Mouse (Mus musculus): ENCODE data around the gene Krt8.

The Krt8 gene

DNA sequence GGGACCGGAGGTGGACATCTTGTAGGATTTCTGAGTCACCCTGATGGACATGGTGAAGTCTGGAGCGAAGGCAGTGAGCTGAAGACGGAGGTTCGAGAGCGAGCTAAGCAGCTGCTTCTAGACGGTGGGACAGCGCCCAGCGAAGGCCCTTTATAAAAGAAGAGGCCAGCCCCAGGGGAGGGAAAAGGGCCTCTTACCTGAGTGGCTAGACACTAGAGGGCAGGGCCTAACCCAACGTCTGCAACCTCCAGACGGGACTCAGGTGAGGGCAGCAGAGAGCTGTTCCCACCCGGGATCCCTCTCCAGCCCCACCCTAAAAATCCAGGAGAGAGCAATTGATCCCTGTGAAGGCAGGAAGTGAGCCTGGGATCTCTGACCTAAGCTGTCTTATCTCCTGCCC is at the start of gene Krt8:
Gene Krt8, minus strand, starts transcription at position 294 of the 400 bp plus-strand sequence.
- DNase-seq: no peak

DNA sequence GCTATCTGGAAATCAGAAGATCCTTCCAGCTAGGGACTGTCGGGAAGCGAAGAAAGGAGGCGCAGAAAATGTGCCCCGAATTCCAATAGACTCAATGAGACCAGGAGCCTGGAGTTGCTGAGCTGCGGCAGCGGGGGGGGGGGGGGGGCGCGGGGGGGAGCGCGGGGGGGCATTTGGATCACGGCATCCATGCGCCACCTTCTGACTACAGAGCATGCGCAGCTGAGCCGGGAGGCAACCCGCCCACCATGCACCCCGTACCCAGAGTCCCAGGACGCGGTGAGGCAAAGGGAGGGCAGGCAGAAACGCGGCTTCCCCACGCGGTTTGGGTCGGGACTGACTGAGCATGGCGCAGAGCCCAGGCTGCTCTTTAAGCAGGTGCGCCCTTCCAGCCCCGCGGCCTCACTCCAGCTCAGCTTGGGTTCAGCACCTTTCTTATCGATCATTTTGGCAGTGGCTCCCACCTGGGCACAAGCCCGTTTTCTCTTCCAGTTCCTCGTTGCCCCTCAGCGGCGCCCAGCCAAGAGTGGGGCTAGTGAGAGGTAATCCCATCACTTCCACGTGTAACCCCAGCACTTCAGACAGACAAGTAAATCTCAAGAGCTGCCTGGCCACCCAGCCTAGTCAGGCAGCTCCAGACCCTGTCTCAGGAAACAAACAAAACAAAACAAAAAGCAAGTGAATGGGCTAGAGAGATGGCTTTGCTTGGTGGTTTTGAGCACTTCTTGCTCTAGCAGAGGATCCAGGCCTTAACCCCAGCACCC is 47.8 kb upstream of the Krt8 start:
- DNase-seq: peak; percentile 72

DNA sequence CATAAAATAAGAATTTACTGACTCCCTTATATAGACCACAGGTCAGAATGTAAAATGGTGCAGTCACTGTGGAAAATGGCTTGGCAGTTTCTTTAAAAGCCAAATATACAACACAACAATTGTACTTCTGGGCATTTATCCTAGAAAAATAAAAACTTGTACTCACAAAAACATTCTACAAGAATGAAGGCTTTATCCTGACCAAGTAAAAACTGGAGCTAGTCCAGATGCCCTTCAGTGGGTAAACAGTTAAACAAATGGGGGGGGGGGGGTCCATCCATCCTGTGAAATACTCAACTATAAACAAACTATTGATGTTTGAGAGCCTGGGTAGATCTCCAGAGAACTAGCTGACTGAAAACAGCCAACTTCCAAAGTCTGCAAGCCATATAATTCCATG is 45.6 kb upstream of the Krt8 start:
- no peak for DNase-seq

DNA sequence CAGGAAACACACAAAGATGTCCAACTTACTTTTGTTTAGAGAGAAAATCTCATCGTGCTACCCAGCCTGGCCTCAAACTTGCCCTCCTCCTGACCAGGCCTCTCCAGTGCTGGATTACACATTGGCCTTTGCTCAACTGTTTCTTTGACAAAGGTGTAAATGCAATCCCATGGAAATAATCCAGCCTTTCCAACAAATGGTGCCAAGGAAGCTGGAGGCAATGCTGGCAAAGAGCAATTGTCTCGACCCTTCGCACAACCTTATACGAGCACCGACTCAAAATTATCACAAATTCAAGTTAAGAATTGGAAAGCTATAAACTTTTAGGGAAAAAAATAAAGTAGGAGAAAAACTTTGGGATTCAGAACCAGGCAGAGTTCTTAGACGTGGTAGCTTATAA is 43.7 kb upstream of the Krt8 start:
- no peak for DNase-seq

DNA sequence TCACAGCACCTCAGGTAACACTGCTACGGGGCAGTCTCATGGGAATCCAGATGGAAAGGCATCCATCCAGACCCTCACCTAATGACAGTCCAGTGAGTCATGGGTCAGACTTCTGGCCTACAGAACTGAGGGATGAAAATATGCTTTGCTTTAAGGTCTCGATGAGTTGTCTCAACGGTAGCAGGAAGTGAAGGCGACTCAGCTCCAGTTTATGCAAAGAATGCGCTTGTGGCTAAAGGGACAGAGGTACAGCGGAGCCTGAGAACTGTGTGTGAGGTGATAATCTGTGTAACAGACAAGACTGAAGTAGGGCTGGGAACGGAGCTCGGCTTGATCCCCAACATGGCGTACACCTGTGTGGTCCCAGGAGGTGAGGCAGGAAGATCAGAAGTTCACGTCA is 41.4 kb upstream of the Krt8 start:
- no peak for DNase-seq

DNA sequence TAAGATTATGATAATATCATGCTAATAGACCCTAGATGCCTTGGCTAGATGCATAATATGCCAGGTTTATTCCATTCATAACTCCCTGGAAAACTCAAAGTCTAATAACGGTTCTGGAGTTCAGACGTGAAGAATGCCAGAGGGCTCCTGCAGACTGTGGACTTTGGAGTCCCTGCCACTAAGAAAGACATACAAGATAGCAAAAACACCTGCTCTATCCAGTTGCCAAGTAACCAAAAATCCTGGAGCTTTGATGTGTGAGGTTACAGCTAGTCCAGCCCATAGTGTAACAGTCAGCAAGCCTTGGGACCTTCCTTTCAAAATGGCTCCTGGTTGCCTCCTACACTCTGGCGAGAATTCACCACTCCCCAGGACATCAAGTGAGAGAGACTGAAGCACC is 40.5 kb upstream of the Krt8 start:
- DNase-seq: no peak

DNA sequence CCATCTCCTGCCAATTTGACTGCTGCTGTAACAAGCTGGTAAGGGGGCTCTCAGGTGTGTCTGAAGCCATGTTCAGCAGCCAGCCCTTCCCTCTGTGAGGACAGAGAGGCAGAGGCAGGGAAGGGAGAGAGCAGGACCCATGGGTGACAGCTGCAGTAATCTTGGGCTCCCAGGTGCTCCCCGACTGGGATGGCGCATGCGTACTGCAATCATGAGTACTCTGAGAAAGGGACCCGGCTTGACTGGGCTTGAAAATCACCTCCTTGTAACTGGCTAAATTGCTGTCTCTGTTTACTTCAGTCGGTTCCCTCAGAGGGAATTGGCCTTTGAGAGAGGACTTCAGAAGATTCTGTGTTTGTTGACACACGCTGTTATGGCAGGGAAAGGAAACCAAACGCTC is 37.7 kb upstream of the Krt8 start:
- no peak for DNase-seq

DNA sequence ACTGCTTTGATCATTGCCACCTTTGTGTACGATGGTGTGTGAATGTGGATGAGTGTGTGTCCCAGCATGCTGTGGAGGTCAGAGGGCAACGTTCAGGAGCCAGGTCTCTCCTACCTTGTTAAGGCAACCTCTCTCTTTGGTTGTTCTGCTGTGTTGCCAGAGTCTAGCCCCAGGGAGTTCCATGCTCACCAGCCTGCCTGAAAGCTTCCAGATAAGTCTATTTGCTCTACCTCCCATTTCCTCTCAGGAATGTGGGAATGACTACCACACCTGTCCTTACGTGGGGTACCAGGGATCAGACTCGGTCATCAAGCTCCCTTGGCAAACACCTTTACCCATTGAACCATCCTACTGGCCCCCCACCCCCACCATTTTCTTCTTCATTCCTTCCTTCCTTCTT is 36.0 kb upstream of the Krt8 start:
- DNase-seq: no peak

DNA sequence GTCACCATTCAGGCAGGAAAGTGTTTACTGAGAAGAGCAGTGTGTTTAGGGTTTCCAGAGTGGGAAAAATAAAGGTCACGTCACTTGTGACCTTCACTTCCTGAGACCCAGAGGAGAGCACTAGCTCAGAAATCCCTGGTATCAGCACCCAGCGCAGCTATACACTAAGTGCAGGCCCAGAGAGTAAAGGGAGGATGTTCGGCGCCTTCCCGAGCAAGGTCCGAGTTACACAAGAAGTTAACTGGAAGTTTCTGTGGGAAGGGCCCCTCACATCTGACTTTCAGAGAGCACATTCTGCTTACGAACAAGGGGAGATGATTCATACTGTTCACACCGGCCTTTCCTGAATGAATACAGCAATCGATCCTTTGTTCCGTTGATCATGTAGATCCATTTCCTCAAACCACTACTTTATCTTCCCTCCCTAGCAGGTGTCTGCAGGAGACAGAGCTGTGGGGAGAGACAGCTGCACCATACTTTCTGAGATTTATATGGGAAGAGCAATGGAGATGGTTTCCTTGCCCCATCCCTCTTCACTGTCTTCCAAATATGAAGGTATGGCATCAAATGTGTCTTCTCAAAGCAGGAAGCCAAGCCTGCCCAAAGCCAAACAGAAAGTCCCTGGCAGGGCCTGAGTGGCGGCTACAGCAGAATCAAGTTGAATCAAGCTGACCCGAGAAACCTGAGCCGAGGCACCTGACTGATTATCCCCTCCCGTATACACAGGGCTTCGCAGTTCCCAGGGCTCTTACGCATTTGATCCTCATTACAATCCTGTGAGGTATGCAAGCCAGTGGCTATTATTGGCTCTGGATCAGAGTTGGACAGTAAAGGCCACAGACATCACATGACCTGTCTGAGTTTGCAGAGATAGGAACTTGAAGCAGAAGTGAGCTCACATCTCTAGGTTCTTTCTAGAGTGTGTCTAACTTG is 30.1 kb upstream of the Krt8 start:
- DNase-seq: no peak

DNA sequence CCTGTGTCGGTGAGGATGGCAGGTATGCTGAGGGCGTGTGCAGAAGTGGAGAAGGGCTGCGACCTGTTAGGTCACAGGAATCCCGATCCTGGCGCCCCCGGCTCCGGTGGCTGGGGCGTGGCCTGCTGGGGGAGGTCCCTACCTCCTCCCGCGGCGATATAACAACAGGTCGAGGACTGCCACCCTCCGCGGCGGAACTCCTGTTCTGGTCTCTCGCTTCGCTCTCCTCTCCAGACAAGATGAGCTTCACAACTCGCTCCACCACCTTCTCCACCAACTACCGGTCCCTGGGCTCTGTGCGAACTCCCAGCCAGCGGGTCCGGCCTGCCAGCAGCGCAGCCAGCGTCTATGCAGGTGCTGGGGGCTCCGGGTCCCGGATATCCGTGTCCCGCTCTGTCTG is 23.8 kb upstream of the Krt8 start, which contains the start of gene Krt18:
Gene Krt18, plus strand, starts transcription at position 141 of the 400 bp plus-strand sequence.
- DNase-seq: no peak

DNA sequence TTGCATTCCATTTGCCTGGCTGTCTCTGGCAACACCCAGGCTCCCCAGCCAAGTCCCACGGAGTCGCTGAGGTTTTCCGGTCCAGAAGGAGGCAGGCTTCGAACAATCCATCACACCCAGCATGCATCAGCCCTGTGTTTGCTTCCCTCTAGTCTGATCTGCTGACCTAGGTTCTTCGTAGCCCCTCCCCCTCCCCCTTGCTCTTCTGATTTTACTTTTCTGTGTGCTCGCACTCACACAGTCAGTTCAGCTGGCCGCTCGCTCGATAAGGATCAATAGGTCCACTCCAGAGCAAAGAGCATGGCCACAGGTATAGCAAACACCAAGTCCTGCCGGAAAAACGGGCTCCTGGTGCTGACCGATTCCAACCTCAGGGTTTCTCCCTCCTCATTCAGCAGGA is 22.1 kb upstream of the Krt8 start:
- no peak for DNase-seq

DNA sequence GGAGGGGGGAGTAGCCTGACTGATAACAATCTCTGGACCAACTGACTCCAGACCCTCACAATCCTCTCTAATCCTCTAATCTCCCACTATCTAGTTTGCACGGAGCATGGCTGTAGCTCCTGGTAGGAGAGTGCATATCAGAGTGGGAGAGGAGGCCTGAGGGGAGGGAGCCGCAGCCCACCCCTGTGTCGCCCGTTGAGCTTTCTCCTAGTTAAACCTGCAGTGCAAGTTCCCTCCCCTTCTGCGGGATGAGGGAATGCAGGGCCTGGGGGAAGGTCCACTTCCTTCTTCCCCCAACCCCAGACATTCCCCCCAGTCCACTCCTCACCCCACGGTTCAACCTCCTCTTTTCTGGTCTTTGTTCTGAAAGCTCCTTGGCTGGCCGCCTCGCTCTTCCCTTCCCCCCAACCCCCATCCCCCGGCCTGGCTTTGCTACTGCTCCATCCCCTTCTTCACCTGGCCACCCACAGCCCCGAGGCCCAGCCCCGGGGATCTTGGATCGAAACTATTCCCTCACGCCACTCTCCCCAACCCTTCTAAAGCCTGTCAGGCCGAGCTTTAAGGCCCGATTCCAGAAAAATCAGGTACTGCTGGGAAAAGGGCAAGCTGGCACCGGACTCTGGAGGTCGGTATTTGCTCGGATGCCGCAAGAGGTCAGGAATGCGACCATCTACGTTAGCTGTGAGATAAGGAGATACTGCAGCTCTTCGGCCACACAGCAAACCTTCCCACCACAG is 21.0 kb upstream of the Krt8 start:
- DNase-seq: no peak

DNA sequence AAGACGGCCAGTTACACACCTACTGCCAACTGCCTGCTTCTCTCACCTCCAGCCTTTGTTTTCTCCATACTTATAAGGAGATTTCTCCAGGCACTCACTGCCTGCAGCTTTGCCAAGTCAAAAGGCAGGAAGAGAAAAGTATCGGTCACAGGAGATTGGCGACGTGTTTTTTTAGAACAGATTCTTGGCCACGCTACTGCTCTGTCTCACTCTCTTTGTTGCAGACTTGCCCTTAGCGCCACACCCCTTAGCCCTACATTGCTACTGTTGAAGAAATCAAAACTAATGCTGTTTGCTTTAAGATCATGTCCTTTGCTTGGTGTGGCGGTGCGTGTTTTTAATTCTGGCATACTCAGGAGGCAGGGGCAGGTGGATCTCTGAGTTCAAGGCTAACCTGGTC is 19.6 kb upstream of the Krt8 start:
- no peak for DNase-seq

DNA sequence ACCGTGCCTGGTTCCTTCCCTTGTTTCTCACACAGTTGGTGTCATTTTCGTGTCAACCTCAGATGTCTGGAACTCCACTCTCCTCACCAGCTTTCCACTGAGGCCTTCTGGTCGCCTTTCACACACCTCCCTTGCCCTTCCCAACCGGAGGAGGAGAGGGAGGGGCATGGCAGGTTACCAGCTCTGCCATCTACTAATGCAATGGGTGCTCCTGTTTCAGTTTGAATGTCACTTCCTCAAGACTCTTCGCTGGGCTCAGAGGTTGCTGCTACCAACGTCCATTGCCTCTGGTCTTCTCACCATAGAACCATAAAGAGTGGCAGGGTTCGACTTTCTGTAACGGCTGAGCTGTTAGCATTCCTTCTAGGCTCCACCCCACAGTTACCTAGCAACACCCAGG is 18.2 kb upstream of the Krt8 start:
- no peak for DNase-seq

DNA sequence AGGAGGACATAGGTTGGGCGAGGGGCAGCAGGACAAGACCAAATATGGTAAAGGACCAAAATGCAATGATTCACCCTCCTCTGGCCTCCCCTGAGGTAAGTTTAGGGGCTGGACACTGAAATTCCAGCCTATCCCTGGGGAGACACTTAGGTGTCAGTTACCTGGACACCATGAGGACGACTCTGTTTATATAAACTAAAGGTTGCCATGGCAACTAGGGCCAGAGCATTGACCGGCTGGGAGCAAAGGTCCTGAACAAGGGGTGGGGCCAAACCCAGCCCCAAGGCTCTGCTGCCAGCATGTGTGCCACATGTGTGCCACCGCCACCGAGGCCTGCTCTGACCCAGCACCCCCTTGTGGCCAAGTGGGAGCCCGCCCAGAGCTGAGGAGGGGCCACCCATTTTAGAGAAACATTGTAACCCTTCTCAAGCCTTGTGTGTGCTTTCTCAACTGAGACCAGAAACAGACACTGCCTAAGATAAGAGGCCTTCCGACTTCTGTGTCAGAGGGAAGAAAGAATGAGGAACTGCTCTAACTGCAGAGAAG is 13.7 kb upstream of the Krt8 start:
- no peak for DNase-seq

DNA sequence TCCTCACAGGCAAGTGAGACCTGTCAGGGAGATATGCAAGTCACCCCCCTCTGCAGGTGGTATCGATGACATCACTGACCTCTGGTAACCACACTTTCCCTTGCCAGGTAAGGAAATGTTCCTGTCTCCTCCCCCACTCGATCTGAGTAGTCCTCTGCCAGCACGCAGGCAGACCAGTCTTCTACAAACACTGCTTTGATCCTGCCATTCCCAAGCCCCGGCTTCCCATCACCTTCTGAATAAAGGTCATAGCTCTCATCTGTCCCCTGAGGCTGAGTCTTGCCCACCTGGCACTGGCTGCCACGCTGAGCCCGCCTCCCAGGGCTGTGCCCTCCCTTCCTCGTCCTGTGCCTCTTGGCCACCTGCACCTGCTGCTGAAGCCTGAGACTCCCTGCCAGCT is 12.5 kb upstream of the Krt8 start:
- no peak for DNase-seq

DNA sequence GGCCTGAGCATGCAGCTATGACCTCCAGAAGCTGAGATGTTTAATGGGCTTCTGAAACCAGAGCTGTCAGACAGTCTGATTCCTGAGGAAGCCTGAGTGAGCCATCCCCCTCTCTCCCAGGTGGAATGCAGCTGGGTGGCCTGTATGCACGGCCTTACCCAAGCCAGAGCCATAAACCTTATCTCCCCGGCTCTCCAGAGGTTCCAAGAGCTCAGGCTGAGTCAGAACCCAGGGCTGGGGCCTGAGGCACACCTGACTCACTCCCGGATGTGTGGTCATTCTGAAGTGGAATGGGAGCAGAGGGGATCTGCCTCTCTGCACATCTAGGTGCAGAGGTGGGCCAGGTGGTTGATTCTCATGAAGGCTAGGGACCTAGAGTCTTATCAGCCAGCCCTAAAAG is 11.8 kb upstream of the Krt8 start:
- DNase-seq: no peak

DNA sequence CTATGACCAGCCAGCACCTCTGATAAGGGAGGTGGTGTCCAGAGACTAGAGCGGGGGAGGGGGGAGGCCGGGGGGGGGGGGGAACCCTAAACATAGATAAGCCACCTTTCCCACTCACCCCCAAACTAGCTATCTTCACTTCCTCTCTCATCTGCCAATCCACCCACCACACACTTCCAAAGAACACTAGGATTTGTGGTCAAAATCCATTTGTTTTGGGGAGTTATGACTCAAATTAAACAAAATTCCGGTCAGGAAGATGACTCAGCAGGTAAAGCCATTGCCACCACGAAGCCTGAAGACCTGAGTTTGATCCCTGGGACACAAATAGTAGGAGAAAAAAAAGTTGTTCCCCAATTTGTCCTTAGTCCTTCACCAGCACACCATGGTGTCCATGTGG is 10.6 kb upstream of the Krt8 start:
- DNase-seq: no peak

DNA sequence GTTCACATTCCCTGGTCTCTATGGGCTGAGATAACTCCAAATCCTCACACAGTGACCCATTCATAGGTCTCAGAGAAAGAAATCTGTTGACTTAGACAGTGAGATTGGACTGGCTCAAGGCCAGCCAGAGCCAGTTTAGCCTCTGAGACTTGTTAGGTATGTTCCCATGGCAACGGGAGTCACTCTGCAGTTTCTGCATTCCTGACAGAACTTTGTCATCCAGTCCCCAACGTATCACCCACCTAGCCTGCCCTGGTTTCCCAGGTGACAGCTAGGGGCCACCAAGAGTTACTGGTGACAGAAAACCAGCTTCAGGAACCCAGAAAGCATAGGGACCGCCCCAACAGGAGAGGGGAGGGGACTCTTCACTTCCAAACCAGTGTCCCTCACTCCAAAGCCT is 9.4 kb upstream of the Krt8 start:
- DNase-seq: peak; percentile 12

DNA sequence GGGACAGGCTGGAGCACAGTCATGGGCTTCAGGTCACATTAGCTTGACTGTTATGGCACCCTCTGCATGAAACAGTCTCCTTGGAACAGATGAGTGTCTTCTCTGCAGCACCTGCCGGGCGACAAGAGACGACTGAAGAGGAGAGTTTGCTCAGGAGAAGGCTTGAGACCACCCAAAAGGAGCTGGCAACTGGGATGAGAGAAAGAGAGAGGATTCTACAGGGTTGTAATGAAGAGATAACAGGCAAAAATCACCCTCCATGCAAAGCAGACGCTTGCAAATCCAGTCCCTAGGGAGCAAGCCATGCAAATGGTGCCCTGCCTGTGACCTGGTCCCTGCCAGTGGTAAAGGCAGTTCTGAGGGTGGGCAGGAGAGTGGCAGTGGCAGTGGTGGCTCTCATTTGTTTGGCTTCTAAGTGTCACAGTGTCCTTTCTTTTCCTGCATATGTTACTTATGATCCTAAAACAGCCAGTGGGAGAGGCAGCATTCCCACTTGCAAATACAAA is 8.0 kb upstream of the Krt8 start:
- DNase-seq: no peak

DNA sequence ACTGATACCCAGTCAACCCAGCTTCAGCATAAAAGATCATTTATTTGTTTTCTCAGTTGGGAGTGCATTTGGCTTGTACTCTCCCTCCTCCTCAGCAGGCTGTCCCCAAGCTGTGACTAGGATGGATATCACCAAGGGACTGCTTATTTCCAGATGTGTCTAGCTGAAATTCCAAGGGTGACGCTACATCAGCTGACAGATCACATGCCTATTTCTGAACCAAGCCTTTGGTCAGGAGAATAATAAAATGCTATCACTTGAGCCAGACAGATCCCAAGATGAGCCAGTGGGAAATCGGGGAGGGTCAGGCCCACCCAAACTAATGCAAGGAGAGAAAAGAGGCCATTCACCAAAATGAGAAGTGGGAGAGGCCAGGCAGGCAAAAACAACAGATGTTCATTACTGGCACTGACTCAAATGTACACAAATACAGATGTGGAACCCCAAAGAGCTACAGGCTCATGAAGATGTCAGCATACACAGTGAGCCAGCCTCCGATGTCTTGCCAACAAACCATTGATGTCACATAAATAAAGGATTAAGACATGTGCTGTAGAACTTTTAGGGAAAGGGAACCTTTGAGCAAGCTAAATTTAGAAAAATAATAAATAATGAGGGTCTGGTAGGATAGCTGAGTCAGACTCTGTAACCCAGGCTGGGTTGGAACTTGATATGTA is 6.4 kb upstream of the Krt8 start:
- DNase-seq: no peak

All from right cerebral cortex, adult 18-20 months (tissue).